Mouse (Mus musculus) megakaryocyte, embryonic 14.5 days (primary cell): ENCODE data around the gene Smc2.

ENCODE experiments used
- FLI1 ChIP-seq: IDR thresholded peaks from 2 replicates; pipeline ENCODE4 v1.6.1; 2012; ENCODE audit warnings: low read length, inconsistent platforms, mixed read lengths
- GATA1 ChIP-seq: IDR thresholded peaks from 3 replicates; pipeline ENCODE4 v1.6.1; 2012; ENCODE audit warnings: mixed read lengths, low read length, inconsistent platforms, borderline replicate concordance

DNA sequence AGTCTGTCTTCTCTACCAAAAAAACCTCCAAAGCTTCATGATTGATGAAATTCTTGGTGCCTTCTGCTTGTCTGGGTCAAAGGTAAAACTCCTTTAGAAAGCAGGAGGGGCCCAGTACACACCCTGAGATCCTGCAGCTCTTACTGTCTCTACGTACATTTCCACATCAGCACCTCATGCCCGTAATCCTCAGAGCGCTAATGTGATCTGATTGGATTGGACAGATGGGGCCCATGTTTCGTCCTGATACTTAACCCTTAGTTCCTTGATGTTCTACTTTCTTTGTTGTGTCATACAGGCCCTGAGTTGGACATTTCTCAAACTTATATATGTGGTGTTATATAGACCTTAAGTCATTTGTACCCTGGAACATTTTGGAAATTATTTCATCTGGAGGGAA, 48.4 kb downstream of the Smc2 start:
- TF ChIP-seq GATA1 (no peak), FLI1 (no peak)
